Mouse (Mus musculus): ENCODE data around the gene Med14.

- no peak for TF ChIP-seq CTCF (IDR thresholded peaks at IDR 0.05; ENCODE audit: extremely low read depth, insufficient read length, insufficient replicate concordance, low read depth, low read length)
- TF ChIP-seq POLR2A (IDR thresholded peaks at IDR 0.05; ENCODE audit: low read depth, low read length), result peak; percentile 86
Observed at GRCm38 (mm10) chrX:12761626-12762333, at the start of gene Med14.
